Mouse (Mus musculus) liver, embryonic 14.5 days (tissue): Measurements from ENCODE around the gene Ggps1.

Experiments
- CTCF ChIP-seq: IDR thresholded peaks from 2 replicates; pipeline ENCODE4 v1.5.1; 2016; ENCODE audit warnings: antibody characterized with exemption, low read depth, control low read depth
- EP300 ChIP-seq: IDR thresholded peaks from 2 replicates; pipeline ENCODE4 v1.6.1; 2016; ENCODE audit warnings: antibody characterized with exemption, low read depth

DNA sequence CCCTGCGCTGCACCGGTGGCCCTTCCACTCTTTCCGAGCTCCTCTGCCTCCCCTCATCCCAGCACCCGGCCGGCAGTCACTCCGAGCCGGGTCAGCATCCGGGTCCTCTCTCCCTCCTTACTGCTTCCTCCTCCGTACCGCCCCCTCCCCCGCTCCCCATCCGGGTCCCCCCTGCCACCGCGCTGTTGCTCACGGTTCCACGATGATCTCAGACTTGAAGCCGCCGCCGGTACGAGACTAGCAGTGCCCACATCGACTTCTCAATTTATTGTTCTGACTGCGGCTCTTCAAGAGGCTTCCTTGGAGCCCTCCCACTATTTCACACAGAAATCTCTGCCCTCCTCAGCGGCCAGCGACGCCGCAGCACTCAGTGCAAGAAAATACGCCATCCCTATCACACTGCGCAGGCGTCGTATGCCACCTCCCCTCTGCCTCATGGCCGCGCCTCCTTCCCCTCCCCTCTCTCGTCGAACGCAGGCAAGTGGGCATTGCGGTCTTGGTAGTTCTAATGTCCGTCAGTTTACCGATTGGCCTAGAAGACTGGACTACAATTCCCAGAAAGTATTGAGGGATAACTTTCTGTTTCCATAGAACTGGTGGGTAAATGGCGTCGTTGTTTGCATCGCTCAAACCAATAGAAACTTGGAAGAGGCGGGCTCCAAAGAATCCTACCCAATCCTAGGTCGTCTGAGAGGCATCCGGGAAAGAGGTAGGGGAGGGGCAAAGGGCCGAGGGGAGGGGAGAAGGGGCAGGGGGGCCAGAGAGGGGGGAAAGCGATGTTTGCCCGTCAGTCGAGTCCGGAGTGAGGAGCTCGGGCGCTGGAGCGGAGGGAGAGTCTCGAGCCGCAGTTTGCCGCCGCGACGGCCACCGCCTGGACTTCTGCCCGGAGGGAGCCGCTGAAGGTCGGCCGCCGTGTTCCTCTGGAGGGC lies at the start of gene Ggps1, which contains the start of gene Arid4b:
- TF ChIP-seq EP300 = no peak
- TF ChIP-seq CTCF = no peak
